Mouse (Mus musculus): ENCODE measurements around the gene Ston2. TPM values are rescaled to one million over a fixed set of nuclear protein-coding genes. Genes with fewer than 3 reads are reported as not detected.

Gene Ston2
- total and polyA plus RNA-seq, 3 experiments: 3.6 to 4.7 (median 4.1) TPM

DNA sequence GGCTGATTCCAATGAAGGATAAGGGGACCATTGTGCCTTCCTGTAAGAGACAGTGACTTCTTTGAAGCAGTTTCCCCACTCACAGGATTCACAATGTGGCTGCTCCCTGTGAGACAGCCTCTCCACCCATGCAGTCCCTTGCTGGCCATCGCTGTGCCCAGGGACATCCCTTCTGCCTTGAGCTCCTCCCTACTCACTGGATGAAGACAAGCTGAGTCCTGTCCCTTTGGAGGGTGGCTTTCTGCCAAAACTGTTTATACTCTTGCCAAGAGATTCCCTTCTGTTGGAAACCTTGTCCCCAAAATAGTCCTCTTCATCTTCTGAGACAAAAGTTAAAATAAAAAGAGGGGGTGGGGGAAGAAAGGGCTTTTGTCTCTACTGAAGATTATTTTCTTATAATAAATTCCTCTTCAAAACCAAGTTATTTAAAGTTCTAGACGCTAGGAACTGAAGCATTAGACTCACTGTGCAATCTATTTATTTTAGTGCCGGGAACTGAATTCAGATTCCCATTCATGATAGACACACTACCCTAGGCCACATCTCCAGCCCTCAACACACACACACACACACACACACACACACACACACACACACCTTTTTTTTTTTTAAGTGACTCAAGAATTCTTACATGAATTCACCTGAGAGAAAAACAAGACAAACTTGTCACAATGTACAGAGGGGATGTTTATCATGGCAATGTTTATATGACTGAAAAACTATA, 133.6 kb downstream of the Ston2 start:
- no peak for DNase-seq
- no peaks in the 10 kb centered on the region for H3K79me2 ChIP-seq (replicated peaks; ENCODE audit: control insufficient read depth, insufficient read depth, low read length)
- no peak overlapping the region for H3K27ac ChIP-seq
- no peaks in the 10 kb centered on the region for H3K27me3 ChIP-seq (ENCODE audit: control insufficient read depth, insufficient read depth, low read length)
- no peak overlapping the region for H3K4me3 ChIP-seq
- H3K36me3 ChIP-seq (ENCODE audit: control insufficient read depth, insufficient read depth, low read length): no peaks in the 10 kb centered on the region
- TF ChIP-seq EP300 (IDR thresholded peaks at IDR 0.05; ENCODE audit: insufficient read depth, low read depth, low read length) (no peak), POLR2A (IDR thresholded peaks at IDR 0.05; ENCODE audit: insufficient read depth, low read depth, low read length) (no peak), CTCF (IDR thresholded peaks at IDR 0.05) (no peak)
- 25% methylated on average over 3 of the region's 3 CpGs for WGBS
- H3K9ac ChIP-seq (ENCODE audit: low read depth, low read length): no peak overlapping the region
- H3K4me1 ChIP-seq (ENCODE audit: control insufficient read depth, insufficient read depth, low read length): peaks cover 2% of the 10 kb centered on the region
- intact Hi-C loops (cut with DNase I): no loop called here

DNA sequence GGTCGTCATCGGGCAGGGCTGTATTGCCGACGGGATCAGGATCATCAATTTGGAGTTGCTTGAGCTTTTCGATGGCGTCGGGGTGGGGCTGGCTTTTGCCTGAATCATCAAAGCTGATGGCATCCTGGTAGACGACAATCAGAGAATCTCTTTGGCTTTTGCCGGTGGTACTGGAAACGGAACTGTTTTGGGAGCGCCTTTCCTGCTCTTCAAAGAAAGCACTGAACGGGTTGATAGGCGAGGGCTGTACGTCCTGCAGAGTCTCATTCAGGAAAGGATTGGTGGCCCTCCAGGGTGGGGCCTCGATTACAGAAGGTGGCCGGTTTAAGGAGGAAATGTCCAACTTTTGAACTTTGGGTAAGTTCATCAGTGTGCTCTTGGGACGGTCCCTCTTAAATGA, 139.8 kb downstream of the Ston2 start:
- H3K27ac ChIP-seq: no peak overlapping the region
- 89% methylated on average over 17 of the region's 17 CpGs for whole genome bisulfite sequencing
- H3K4me3 ChIP-seq: no peak overlapping the region
- no peaks in the 10 kb centered on the region for H3K36me3 ChIP-seq (ENCODE audit: control insufficient read depth, insufficient read depth, low read length)
- no peaks in the 10 kb centered on the region for H3K79me2 ChIP-seq (replicated peaks; ENCODE audit: control insufficient read depth, insufficient read depth, low read length)
- intact Hi-C loops (cut with DNase I): no loop called here
- no peaks in the 10 kb centered on the region for H3K4me1 ChIP-seq (ENCODE audit: control insufficient read depth, insufficient read depth, low read length)
- H3K9ac ChIP-seq (ENCODE audit: low read depth, low read length): no peak overlapping the region
- no peaks in the 10 kb centered on the region for H3K27me3 ChIP-seq (ENCODE audit: control insufficient read depth, insufficient read depth, low read length)
- TF ChIP-seq CTCF (IDR thresholded peaks at IDR 0.05) (no peak), POLR2A (IDR thresholded peaks at IDR 0.05; ENCODE audit: insufficient read depth, low read depth, low read length) (no peak), EP300 (IDR thresholded peaks at IDR 0.05; ENCODE audit: insufficient read depth, low read depth, low read length) (no peak)
- DNase-seq: no peak

DNA sequence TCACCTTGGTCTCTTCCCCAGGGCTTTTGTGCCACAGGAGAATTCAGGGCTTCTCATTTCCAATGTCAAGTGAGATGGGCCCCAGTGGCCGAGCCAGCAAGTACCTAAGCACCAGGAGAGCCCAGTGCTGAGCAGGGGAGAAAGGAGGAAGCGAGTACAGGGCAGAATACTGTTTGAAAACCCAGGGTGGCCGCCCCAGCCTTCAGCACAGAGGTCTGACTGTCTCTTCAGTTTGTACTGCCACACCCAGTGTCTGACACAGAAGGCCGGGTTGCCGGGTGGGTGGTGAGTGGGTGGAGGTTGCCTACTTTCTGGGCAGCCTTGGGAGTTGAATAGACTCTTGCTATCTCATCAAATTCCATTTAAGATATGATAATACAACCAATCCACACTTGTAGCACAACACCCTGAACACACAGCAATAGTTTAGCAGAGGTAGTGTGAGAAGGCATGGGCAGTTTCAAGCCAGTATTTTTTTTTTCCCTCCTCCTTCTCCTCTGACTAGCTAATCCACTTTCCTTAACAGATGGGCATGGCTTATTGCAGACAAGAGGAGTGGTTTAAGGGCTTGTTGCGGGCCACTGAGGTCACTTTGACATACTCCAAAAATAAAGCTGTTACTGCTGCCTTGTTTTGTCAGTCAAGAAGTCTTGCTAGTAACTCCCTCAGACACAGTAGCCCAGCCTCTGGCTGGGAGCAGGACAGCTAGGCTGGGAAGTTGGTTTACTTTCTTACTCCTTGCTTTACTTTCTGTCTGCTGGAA, 142.6 kb downstream of the Ston2 start:
- WGBS: 54% methylated on average over 6 of the region's 6 CpGs
- Histone ChIP-seq H3K36me3 (ENCODE audit: control insufficient read depth, insufficient read depth, low read length) (no peaks in the 10 kb centered on the region), H3K9ac (ENCODE audit: low read depth, low read length) (no peak overlapping the region), H3K4me1 (ENCODE audit: control insufficient read depth, insufficient read depth, low read length) (peaks cover 4% of the 10 kb centered on the region), H3K79me2 (replicated peaks; ENCODE audit: control insufficient read depth, insufficient read depth, low read length) (no peaks in the 10 kb centered on the region), H3K27ac (no peak overlapping the region; the same call in 1 of the 2 replicates), H3K4me3 (no peak overlapping the region), H3K27me3 (ENCODE audit: control insufficient read depth, insufficient read depth, low read length) (no peaks in the 10 kb centered on the region)
- DNase-seq: no peak
- TF ChIP-seq POLR2A (IDR thresholded peaks at IDR 0.05; ENCODE audit: insufficient read depth, low read depth, low read length) (no peak), EP300 (IDR thresholded peaks at IDR 0.05; ENCODE audit: insufficient read depth, low read depth, low read length) (no peak), CTCF (IDR thresholded peaks at IDR 0.05) (no peak)
- intact Hi-C loops (cut with DNase I): no loop called here

GRCm38 (mm10) chr12:91643221-91643620, 145.0 kb downstream of the Ston2 start:
- WGBS: 94% methylated on average over 7 of the region's 7 CpGs

GRCm38 (mm10) chr12:91642426-91643093, 145.6 kb downstream of the Ston2 start:
- intact Hi-C loops (cut with DNase I): no loop called here
- Histone ChIP-seq H3K27me3 (ENCODE audit: control insufficient read depth, insufficient read depth, low read length) (no peaks in the 10 kb centered on the region), H3K36me3 (ENCODE audit: control insufficient read depth, insufficient read depth, low read length) (no peaks in the 10 kb centered on the region), H3K4me3 (no peak overlapping the region), H3K9ac (ENCODE audit: low read depth, low read length) (no peak overlapping the region), H3K79me2 (replicated peaks; ENCODE audit: control insufficient read depth, insufficient read depth, low read length) (no peaks in the 10 kb centered on the region), H3K27ac (no peak overlapping the region), H3K4me1 (ENCODE audit: control insufficient read depth, insufficient read depth, low read length) (peaks cover 4% of the 10 kb centered on the region)
- 86% methylated on average over 12 of the region's 12 CpGs for WGBS
- TF ChIP-seq EP300 (IDR thresholded peaks at IDR 0.05; ENCODE audit: insufficient read depth, low read depth, low read length) (no peak), CTCF (IDR thresholded peaks at IDR 0.05) (no peak), POLR2A (IDR thresholded peaks at IDR 0.05; ENCODE audit: insufficient read depth, low read depth, low read length) (no peak)
- DNase-seq: no peak

More at GRCm38 (mm10) chr12:91643221-91643620, 145.0 kb downstream of the Ston2 start:
- H3K79me2 ChIP-seq (replicated peaks; ENCODE audit: control insufficient read depth, insufficient read depth, low read length): no peaks in the 10 kb centered on the region
- H3K9ac ChIP-seq (ENCODE audit: low read depth, low read length): no peak overlapping the region
- H3K27ac ChIP-seq: no peak overlapping the region
- no peaks in the 10 kb centered on the region for H3K27me3 ChIP-seq (ENCODE audit: control insufficient read depth, insufficient read depth, low read length)
- intact Hi-C loops (cut with DNase I): no loop called here
- no peaks in the 10 kb centered on the region for H3K36me3 ChIP-seq (ENCODE audit: control insufficient read depth, insufficient read depth, low read length)
- DNase-seq: no peak
- TF ChIP-seq CTCF (IDR thresholded peaks at IDR 0.05) (no peak), EP300 (IDR thresholded peaks at IDR 0.05; ENCODE audit: insufficient read depth, low read depth, low read length) (no peak), POLR2A (IDR thresholded peaks at IDR 0.05; ENCODE audit: insufficient read depth, low read depth, low read length) (no peak)
- H3K4me1 ChIP-seq (ENCODE audit: control insufficient read depth, insufficient read depth, low read length): peaks cover 4% of the 10 kb centered on the region
- H3K4me3 ChIP-seq: no peak overlapping the region

All from heart, adult 2 months (tissue).